Mouse (Mus musculus): ENCODE measurements around the gene Cox6a1. TPM values are rescaled to one million over a fixed set of nuclear protein-coding genes. Genes with fewer than 3 reads are reported as not detected.

The Cox6a1 gene
- 558 TPM for polyA plus RNA-seq (2017; shearing (Covaris generic))

DNA sequence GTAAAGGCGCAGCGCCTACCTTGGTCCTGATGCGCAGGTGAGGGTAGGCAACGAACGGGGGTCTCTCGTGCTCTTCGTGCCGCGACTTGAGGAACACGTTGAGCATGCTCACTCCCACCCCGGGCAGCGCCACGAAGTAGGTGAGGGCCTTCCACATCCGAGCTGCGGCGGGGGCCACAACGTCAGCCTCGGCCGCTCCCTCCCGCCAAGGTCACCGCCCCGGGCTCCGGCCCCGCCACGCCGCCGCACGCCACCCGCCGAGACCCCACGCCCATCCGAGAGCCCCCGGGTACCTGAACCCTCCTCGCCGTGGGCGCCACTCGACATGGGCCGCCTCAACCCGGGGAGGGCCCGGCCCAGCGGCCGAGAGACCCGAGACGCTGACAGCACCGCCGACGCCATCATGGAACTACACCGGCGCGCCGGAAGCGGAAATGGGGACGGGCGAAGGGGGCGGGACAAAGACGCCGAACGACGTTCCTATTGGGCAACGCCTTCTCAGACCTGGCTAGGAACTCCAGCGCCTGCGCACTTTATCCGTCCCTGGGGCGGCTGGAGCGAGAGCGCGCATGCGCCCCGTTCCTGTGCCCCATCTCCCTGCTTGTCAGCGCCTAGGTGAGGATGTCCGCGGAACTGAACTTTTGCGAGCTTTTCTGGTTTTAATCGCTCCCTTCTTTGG is at the start of gene Cox6a1:
Gene Cox6a1 (minus strand): TSS at position 436 of the 679 bp plus-strand sequence.

DNA sequence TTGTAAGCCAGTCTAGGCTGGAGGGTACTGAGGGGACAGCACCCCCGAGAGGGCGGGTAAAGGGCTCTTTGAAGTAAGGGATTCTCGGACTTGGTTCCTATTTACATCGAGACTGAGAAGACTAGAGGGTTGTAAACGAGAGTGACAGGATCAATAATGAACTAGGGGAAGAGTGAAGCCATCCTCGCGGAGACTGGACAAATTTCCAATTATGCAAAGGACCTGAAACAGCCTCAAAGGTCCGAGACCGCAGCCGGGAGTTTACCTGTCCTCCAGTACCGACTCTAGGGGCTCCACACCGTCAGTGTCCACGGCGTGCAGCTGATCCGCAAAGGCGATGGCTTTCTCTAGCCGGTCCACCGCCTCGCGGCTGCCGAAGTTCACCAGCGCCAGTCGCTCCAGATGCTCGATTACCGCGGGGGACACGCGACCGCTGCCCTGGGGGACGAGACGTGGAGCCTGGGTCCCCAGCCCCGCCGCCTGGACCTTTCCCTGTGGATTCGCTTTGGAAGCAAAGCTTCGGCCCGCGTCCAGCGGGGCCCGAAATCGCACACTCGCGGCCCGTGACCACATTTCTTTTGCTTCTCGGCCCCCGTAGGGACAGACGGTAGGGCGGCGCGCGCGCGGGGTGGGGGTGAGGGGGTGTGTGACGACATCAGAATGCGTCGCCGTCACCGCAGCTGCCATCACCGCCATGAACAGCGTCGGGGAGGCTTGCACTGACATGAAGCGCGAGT is 8.0 kb downstream of the Cox6a1 start, which contains the start of the genes Gatc and Triap1:
Gene Gatc (minus strand): TSS at position 602 of the 737 bp plus-strand sequence.
Gene Triap1 (plus strand): TSS at position 649 of the 737 bp plus-strand sequence.

DNA sequence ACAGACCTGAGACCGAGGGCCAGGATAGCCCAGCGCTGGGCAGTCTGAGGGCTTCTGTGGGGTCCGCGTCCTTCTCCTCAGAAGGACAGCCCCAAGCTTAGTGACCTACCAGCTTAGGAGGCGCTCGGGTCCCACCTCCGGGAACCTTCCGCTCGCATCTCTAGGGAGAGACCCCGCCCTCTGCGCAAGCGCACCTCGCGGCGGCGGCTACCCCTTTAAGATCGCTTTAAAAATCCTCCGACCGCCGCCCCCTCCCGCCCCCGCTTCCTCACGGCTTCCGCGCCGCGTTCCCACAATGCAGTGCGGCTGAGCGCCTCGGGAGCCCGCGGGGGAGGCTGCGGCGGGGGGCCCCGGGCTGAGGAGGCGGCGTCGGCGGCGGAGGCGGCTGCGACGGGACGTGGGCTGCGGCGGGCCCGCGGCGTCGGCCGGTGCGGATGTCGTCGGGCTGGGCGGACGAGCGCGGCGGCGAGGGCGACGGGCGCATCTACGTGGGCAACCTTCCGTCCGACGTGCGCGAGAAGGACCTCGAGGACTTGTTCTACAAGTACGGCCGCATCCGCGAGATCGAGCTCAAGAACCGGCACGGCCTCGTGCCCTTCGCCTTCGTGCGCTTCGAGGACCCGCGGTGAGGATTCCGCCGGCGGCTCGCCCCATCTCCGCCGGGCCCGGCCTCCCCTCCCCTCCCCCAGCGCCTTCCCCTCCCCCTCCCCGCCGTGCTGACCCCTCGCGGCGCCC is 21.7 kb downstream of the Cox6a1 start, which contains the start of gene Srsf9:
Gene Srsf9 (plus strand): TSS at position 303 of the 735 bp plus-strand sequence.

GRCm38 (mm10) chr5:115300792-115301614 is 47.8 kb downstream of the Cox6a1 start, which contains the start of gene Dynll1:
Dynll1 (minus strand) TSS chr5:115300999.

Other genes with a start within 250 kb of the Cox6a1 start
- 40.4 TPM for gene Acads, start 229.6 kb downstream of the Cox6a1 start, polyA plus RNA-seq (2017; shearing (Covaris generic))
- 43.7 TPM for gene Unc119b, start 214.0 kb downstream of the Cox6a1 start, polyA plus RNA-seq (2017; shearing (Covaris generic))
- 66.1 TPM for gene Mlec, start 190.8 kb downstream of the Cox6a1 start, polyA plus RNA-seq (2017; shearing (Covaris generic))
- gene Cabp1, start 154.6 kb downstream of the Cox6a1 start, polyA plus RNA-seq (2017; shearing (Covaris generic)): not detected
- gene Pop5, start 113.1 kb downstream of the Cox6a1 start, polyA plus RNA-seq (2017; shearing (Covaris generic)): 114 TPM
- gene Rnf10, start 76.1 kb downstream of the Cox6a1 start, polyA plus RNA-seq (2017; shearing (Covaris generic)): 24.5 TPM
- 43.9 TPM for gene Coq5, start 69.3 kb downstream of the Cox6a1 start, polyA plus RNA-seq (2017; shearing (Covaris generic))
- 707 TPM for gene Dynll1, start 48.0 kb downstream of the Cox6a1 start, polyA plus RNA-seq (2017; shearing (Covaris generic))
- 13.3 TPM for gene Srsf9, start 21.8 kb downstream of the Cox6a1 start, polyA plus RNA-seq (2017; shearing (Covaris generic))
- 19.3 TPM for gene Gatc, start 7.8 kb downstream of the Cox6a1 start, polyA plus RNA-seq (2017; shearing (Covaris generic))
- 58.1 TPM for gene Triap1, start 7.8 kb downstream of the Cox6a1 start, polyA plus RNA-seq (2017; shearing (Covaris generic))
- not detected for gene Msi1, start 80.6 kb upstream of the Cox6a1 start, polyA plus RNA-seq (2017; shearing (Covaris generic))
- not detected for gene Pla2g1b, start 117.3 kb upstream of the Cox6a1 start, polyA plus RNA-seq (2017; shearing (Covaris generic))
- gene Sirt4, start 135.7 kb upstream of the Cox6a1 start, polyA plus RNA-seq (2017; shearing (Covaris generic)): 21.8 TPM
- 61.9 TPM for gene Pxn, start 157.7 kb upstream of the Cox6a1 start, polyA plus RNA-seq (2017; shearing (Covaris generic))
- gene Rplp0, start 210.5 kb upstream of the Cox6a1 start, polyA plus RNA-seq (2017; shearing (Covaris generic)): 2,224 TPM
- gene Gcn1l1, start 216.3 kb upstream of the Cox6a1 start, polyA plus RNA-seq (2017; shearing (Covaris generic)): 56.7 TPM